Mouse (Mus musculus): Measurements from ENCODE around the gene Tmprss11b. TPM values are rescaled to one million over a fixed set of nuclear protein-coding genes. Genes with fewer than 3 reads are reported as not detected.

The Tmprss11b gene
- polyA plus RNA-seq, 1 experiment from 2014 or later: not detected

Other genes with a start within 250 kb of the Tmprss11b start
- not detected in 2 replicates for gene Tmprss11a, start 207.4 kb downstream of the Tmprss11b start, polyA plus RNA-seq (2015; fragmentation: Nextera tagmentation; extraction: Ambion mirVana)
- gene Tmprss11g, start 157.8 kb downstream of the Tmprss11b start, polyA plus RNA-seq (2015; fragmentation: Nextera tagmentation; extraction: Ambion mirVana): not detected in 2 replicates
- gene Tmprss11f, start 43.9 kb downstream of the Tmprss11b start, polyA plus RNA-seq (2015; fragmentation: Nextera tagmentation; extraction: Ambion mirVana): not detected in 2 replicates
- gene Tmprss11e, start 69.5 kb upstream of the Tmprss11b start, polyA plus RNA-seq (2015; fragmentation: Nextera tagmentation; extraction: Ambion mirVana): not detected in 2 replicates
- 31.5 and 34.1 TPM in 2 replicates for gene Ythdc1, start 127.9 kb upstream of the Tmprss11b start, polyA plus RNA-seq (2015; fragmentation: Nextera tagmentation; extraction: Ambion mirVana)
- gene Ugt2b34, start 230.6 kb upstream of the Tmprss11b start, polyA plus RNA-seq (2015; fragmentation: Nextera tagmentation; extraction: Ambion mirVana): 0.06 and 10.1 TPM in 2 replicates

Measured in neural tube, embryonic 15.5 days (tissue).